Mouse (Mus musculus) lung, adult 18-20 months (tissue): ENCODE measurements at regions not wholly inside any gene's neighbourhood (a gene's known extent, or its start where the extent isn't known, plus 50 kb on each side); places are given as distances from the start of the nearest gene placed in this dataset.

ENCODE experiments used
- DNase-seq, 2 experiments: peaks; one replicate each; pipeline ENCODE4 v3.0.0; 2022; ENCODE audit warnings: mixed read lengths in 2 of 2

DNA sequence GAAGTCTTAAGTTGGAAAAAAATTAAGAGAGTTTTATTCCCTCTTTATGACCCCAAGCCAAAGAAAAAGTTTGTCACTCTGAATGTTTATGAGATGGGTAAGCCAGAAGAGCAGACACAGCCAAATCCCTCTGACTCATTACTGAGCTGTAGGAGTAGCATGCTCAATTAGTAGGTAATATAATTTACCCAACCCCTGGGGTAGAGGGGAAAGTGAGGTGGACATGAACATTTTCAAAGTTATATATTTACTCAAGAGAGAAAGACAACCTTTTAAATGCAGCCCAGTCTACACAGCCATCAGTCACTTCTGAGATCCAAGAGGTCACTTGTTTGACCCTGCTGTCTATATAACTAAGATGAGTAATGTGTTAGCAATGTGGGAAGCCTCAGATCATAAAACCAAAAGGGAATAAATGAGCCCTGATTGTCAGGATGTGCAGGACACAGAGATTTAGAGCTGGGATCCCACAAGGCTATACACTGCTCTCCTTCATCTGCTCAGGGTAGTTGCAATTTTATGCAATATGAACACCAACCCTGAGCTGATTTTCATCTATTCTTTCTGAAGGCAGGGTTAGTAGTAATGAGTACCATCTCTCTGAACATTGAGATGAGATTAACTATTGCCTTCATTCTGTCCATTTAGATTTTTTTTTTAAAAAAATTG, 114.7 kb upstream of the Ndp start:
- DNase-seq = no peak

DNA sequence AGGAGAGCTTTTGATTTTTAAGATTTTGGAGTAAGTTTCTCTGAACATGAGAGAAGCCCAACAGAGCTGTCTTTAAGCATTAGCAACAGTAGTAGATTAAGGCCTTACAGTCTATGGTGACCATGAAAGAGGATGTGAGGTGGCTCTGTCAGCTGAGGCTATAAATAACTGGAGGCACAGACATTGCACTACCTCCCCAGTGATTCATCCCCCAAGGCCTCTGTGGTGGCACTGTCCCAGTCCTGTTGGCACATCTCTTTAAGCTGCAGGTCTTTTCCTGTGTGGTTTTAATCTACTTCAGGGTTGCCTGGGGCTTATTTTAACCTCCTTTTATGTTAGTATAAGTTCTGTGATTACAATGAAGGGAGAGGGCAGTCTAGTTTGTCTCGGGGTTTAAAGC, 106.2 kb upstream of the Ndp start:
- DNase-seq = no peak

DNA sequence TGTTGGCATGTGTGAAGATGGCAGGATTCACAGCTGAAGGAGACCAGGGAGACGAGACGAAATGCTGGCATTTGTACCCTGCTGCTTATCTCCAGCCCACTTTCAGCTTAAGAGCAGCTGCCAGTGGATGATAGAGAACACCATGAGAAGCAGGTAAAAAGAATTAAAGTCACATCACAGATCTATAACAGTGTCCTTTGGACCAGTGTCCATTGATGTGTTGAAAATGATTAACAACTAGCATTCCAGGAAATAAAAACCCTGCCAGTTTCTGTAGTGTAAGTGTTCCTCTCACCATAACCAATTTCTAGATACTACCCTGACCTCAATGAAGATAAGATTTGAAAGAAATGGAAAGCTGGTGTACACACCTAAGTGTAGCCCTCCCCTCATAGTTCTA, 97.6 kb upstream of the Ndp start:
- DNase-seq = no peak

DNA sequence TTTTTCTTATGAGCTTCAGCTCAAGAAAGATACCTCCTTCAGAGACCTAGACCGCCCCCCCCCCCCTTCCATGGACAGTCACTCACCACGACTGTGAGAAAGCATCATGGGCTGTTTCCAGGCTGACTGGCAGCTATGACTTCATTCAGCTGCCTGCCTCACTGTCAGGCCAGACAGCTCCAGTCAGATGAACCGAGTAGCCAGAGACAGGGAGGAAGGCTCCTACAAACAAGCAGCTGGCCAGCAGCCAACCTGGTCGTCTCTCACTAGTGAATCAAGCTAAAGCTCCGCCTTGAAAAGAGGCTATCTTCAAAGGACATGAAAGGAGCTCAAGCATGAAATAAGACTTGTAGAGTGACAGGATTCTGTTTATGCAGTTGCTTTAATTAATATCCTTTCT, 87.0 kb upstream of the Ndp start:
- DNase-seq = peak; percentile 5 to 21
